Mouse (Mus musculus) mesoderm, embryonic 11.5 days (tissue): ENCODE data around the gene Dmac1.
"Not testable (repeated sequence)": the region's sequence is repeated elsewhere in the genome, so short reads cannot be mapped to it uniquely, and the experiment has no call there.

Experiments used
- DNase-seq: peaks from one replicate; pipeline ENCODE4 v3.0.0-alpha.2; 2012; ENCODE audit warnings: low read depth, low spot score

The Dmac1 gene

DNA sequence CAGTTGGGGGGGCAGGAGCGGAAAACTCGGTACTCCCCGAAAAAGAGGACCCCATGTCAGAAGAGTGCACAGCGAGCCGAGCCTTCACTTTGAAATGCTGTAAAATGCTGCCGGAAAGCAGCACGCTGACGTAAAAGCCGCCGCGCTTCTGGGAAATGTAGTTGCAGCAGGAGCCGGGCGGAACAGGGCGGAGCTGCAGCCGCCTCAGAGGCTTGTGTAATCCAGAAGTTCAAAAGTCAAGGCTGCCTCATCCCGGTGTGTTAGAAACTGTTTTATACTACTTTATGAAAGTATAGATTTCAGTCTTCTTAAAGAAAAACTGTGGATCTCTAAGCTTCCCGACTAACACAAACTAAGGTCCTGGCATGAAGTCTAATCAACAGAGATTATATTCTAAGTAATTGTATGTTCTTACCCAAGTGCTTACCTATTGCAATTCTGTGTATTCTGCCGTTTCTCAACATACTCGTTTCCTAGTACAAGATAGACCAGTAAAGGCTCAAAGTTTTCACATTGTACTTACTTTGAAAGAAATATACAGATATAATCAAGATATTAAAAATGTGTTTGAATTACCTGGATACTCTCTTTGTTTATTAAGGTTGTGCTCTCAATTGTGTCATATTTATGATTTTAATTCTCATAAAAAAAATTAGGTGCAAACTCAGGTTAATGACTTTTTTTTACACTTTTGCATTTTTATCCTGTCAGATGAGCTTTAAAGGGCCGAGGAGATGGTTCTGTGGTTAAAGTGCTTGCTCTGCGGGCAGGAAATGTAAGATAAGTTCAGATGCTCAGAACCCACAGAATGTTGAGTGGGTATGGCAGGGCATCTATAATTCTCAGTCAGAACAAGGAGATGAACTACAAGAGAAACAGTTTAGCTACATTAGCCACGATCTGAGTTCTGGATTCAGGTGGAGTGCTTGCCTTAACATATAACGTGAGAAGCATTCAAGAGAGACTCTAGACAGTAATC is at the start of gene Dmac1:
Gene Dmac1, minus strand, starts transcription at position 109 of the 979 bp plus-strand sequence.
- DNase-seq: peak; percentile 93

DNA sequence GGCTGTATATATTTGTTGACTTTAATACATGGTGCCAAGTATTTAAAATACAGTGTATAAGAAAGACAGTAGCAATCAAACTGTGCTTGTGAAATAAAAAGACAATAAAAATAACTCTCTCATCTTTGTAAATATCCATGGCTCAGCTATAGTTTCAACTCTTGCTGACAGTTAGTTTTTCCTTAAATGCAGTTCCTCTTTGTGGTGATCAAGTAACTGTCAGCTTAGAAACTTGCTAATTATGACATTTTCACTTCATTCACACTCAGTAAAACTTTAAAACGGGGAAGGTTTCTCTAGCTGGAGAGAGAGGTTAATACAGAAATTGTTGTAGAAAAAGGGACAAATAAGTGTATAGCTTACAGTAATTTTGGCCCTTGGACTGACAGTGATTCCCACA is 37.3 kb upstream of the Dmac1 start:
- no peak for DNase-seq

DNA sequence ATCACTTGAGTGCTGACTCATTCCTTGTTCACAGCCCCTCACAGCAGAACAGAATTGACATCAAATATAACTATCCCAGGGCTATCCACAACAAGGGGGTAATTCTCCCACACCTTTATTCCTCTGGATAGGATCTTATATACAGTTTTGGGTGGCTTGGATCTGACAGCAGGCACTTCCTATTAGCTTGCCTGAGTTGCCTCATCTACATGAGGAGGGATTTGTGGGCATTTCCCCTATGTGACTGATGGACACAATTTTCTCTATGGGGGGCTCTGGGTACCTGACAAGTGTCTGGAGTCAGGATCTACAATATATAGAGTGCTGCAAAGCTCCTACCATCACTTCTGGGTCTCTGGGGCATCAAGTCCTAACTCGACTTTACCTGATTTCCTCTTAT is 36.9 kb upstream of the Dmac1 start:
- no peak for DNase-seq

DNA sequence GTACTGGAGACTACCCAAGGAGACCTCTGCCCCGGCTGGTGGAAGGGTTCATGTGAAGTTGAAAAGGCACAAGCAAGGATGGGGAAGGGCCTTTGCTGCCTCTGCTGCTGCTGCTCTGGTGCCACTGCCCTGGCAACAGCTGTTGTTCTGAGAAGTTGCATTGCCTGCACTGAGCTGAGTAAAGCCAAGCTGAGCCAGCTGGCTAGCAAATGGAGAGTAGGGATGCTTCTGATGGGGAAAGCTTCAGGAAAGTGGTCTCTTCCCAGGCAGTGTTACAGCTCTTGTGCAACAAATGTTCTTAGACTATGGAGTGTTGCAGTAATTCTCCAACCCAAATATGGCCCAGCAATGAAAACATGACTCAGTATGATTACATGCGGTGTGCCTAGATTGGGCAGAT is 33.8 kb upstream of the Dmac1 start:
- DNase-seq: no peak

DNA sequence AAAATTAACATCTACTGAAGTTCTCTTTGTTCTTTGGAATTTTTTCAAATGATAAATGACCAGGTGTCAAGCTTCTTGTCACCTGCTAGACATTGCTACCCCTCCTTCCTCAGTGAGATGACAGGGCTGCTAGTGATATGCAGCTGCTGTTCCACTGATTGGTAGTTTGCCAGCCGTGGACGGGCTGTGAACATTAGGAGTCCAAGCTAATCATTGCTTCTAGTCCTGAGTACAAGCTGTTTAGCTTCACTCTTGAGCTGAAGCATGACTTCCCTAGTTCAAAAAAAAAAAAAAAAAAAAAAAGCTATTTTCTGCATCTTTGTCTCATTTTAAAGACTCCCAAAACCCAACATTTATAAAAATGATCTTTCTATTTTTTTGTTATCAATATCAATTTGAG is 33.2 kb upstream of the Dmac1 start:
- no peak for DNase-seq

DNA sequence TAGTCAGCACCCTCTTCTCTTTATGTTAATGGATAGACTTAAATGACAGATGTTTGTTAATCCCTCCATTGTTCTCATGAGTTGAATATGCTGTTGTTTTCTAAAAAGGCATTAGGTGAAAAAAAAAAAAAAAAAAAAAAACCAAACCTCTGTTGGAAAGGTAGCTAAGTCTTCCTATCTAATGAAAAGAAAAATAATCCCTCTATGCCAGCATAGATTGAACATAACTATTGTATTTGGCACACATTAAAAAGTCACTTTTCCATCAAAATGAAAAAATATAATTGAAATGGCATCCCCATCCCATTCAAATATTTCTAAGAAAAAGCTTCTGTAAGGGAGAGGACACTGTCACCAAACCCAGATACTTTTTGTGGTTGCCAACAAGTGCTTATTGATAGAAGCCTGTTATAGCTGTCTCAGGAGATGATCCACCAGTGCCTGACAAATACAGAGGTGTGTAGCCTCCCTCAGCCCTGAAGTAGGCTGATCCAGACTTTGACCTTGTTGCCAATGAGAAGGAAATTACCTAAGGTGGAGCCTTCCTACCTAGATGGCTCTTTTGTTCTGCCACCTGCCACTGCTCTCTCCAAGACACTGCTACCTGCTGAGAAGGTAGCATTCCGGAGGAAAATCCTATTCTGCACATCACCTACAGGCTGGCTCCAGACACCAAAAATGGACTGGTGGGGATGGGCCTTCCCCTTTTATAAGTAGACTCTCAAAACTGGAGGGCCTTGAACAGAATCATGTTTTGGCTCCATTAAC is 22.3 kb upstream of the Dmac1 start:
- no peak for DNase-seq

DNA sequence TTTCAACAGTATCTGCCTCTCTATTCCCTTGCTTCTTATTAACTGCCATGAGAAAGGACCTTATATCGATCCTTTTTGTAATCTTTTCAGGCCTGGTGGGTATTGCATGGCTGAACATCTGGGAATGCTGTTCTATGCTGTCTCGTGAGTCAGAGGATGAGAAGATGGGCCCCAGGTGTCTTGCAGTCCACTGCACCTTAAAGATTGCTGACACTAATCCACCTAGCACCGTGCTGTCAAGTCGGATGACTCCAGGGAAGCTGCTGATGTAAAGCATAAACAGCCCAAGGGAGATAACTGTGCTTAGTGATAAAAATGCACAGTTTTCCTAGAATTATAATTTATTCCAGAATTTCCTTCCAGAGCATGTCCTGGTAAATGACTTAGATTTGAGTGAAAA is 14.2 kb upstream of the Dmac1 start:
- no peak for DNase-seq

DNA sequence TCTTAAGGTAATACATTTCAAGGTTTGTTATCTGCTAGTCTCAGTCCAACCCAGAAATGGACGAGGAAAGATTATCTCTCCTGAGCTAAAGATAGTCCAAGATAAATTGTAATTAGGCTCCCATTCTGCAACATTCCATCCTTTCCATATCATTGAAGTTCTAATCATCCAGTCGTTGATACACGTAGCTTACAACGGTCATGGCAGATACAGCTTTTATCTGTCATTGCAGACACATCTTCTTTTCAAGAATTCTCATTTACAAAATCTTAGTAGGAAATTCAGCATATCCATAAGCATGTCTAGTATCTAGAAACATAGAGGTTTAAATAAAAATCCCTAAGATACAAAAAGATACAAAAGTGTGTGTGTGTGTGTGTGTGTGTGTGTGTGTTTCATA is 13.0 kb upstream of the Dmac1 start:
- DNase-seq: no peak

DNA sequence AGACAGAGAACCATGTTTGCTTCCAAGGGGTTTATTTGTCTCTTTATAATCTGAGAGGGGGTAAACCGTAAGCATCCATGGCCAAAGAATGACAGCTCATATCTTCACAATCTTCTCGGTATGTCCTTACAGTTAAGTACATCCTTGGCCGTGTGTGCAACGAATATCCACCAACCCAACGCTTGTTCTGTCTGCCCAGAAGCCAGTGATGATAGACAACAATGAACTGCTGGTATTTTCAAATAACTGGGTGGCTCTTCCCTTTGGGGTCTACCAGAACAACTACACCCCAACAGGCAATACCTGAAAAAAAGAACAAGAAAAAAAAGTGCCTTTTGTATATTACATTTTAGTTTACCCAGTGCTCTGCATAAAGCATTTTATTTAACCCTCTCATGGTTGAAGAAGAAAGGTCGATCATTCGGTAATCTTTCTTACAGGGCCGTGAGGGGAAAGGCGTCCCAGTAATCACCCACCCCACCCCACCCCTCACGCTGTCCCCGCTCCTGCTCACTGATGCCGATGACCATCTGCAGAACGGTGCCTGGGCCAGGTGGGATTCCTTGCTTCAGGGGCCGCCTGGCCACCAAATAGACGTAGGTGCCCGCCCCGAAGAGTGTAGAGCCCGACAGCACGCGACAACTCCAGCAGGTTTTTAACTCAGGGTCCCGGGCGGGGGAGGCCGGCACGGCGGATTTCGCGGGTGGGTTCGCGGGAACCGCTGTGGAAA is 473 bp downstream of the Dmac1 start:
- no peak for DNase-seq

DNA sequence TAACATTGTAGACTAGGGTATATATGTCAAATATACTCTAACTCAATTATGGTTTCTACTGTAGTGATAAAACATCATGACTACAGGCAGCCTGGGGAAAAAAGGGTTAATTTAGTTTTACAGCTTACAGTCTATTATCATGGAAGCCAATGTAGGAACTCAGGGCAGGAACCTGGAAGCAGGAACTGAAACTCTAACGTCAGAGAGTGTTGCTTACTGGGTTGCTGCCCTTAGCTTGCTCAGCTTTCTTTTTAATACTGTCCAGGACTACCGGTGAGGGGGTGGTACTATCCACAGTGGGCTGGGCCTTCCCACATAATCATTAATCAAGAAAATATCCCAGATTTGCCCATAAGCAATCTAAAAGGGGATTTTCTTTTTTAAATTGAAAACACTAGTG is 2.4 kb downstream of the Dmac1 start:
- DNase-seq: no peak

DNA sequence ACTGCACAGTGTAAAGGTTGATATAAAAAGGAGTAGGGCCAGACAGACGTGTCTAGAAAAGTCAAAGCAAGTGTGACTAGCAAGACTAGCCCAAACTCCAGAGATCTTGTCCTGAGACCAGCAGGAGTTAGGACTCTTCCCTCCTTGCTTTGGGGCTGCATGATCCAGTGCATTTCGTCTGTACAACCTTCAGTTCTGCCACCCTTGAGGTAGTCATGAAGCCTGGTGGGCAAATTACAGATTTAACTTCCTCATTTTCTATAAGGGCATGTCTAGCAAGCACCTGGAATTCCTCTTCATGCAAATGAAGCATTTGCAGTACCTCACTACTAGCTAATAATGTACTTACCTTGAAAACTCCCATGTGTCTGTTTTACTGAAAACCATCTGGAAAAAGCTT is 10.2 kb downstream of the Dmac1 start:
- no peak for DNase-seq

DNA sequence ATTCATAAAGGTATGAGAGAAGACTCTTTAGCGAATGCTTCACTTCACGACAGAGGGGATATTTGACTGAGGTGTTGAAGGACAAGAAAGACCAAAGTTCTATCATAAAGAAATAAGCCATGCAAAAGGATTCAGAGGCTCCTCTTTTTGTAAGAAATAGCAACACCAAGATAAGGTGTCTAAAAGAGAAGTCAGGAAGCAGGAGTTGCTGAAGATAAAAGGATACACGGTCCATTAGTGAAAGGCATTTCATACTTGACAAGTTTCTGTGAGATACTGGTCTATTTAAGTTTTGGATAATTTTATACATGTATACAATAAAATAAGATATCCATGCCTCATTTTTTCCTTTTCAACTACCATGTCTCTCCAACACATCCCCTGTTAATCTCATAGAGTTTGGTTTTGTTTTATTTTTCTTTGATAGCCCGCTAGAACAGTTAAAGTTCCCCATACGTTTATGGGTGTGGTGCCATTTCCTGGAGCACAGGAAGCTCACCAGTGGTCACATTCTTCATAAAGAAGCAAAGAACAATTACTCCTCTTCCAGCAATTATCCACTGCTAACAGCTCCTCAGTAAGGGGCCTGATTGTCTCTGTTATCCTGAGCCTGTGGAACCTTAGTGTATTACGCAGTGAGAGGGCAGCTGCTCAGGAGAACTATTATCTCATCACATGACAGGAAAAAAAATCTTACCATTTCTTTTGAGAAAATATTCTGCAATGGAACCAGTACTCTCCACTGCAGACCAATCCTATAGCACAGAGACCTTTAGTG is 11.1 kb downstream of the Dmac1 start:
- no peak for DNase-seq

DNA sequence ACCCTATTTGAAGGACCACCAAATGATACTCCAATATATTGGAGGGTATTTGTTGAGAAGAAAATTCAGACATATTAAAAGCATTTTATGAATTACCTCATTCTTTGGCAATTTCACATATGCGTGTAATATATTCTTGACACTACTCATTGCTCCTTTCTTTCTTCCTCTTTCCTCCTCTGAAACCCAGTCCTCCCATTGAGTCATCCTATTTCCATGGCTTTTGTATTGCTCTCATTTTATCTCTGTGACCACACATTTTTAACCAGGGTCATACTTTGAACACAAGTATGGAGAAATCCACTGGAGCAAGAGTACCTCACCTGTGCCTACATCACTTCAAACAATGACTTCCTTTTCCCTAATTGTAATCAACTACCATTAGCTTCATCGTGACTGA is 13.9 kb downstream of the Dmac1 start:
- DNase-seq: no peak

DNA sequence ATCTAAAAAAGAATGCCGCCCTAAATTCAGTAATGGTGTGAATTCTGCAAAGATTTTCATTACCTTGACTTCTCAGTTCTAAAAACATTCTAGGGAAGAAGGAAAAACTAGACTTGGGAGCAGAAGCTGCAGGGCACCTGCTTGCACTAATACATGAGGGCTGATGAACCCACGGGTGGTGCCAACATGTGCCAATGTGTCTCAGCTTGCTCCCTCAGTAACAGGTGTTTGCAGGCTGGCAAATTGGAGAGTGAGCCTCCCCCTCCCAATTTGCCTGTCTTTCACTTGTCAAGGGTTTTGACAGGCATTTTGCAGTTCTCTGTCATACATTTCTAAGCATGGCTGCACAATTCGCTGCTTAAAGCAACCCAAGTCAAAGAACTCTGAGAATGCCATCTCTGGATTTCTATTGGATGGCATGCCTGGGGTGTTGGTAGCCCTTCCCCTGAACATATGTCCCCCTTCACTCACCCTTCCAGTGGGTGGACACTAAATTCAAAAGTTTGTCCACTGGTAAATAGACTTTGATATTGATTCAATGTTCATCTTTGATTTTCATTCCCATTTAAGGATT is 14.5 kb downstream of the Dmac1 start:
- DNase-seq: no peak

DNA sequence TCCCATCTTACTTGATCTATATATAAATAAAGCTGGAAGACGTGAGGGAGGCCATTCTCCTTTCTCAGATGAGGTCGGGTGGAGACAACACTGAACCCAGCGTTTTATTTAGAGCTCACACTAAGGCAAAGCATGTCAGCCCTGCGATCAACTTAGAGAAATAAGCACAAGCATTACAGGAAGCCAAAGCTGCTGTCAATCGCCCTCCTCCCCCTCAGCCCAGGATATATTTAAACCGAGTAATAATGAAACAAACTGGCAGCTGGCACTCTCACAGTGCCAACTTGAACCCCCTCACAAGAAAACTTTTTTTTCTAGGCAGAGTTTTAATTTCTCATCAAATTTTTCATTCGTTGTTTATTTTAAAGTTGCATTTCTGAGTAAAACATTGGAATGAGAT is 15.7 kb downstream of the Dmac1 start:
- no peak for DNase-seq

DNA sequence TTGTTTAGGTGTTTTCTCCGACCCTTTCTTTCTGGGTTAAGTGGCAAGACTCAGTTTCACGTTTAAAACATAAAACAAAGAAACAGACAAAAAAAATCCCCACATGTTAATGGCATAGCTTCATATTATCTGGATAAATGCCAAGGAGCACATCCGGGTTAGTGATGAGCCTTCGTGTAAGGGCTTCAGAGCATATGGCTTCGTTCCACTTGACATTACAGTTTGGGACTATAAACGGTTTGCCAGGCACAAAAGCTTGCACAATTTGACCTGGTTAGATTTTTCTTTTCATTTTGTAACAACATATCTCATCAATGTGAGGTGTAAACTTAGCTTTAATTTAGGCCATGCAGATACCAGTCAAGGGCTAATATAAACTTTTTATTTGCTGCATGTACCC is 17.9 kb downstream of the Dmac1 start:
- DNase-seq: no peak

DNA sequence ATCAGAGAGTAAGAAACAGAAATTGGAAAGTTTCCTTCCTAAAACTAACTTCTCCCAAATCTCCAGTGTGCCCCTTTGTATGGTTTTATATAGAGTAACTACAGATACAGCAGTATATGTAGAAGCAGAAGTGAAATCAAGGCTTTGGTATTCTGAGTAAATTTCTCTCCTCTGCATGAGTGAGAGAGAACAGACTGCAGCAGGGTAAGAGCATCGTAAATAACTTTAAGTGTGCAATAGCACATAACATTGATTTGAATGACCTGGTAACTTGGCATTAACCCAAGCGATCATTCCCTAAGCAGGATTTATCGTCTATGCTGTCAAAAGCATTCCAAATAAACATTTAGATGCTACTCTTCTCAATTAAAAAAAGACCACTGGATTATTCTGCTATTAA is 18.7 kb downstream of the Dmac1 start:
- DNase-seq: peak; percentile 24

DNA sequence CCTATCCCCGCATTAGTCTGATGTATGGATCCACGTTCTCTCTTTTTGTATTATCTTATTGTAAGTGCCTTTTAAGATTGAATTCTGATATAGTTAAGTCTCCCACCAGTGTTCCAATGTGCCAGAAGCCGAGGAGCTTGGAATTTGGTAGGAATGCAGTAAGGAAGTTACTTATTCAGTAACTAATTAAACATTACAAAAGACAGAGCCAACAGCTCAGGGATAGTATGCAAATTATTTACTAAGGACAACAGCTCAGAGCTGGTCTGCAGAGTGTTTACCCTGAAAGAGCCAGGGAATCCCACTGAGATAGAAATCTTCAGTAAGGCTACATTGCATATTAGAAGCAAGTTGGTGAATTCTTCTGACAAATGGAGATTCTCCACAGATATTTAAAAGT is 43.5 kb downstream of the Dmac1 start:
- DNase-seq: not testable (repeated sequence)
